Mouse (Mus musculus) retina, postnatal 1 day (tissue): ENCODE data around the gene Prkce.
A peak's percentile ranks its signal among the peaks of the same experiment; 100 is the strongest.

Source experiments
- DNase-seq: peaks from one replicate; pipeline ENCODE4 v3.0.0-alpha.2; 2012

Prkce gene

GRCm38 (mm10) chr17:86266051-86266450, 98.5 kb downstream of the Prkce start:
- DNase-seq, result no peak

- DNase-seq, result no peak
These were observed 99.7 kb downstream of the Prkce start for GRCm38 (mm10) chr17:86267126-86267760.

- DNase-seq, result no peak
These were observed 102.1 kb downstream of the Prkce start for GRCm38 (mm10) chr17:86269639-86270038.

GRCm38 (mm10) chr17:86270523-86270922, 102.9 kb downstream of the Prkce start:
- DNase-seq, result no peak

- DNase-seq, result no peak
These were observed 103.7 kb downstream of the Prkce start for GRCm38 (mm10) chr17:86271277-86271676.

- no peak for DNase-seq
These were observed 105.4 kb downstream of the Prkce start for GRCm38 (mm10) chr17:86272961-86273360.

- DNase-seq, result no peak
These were observed 106.2 kb downstream of the Prkce start for GRCm38 (mm10) chr17:86273566-86274349.

GRCm38 (mm10) chr17:86274350-86274744, 106.8 kb downstream of the Prkce start:
- no peak for DNase-seq

- DNase-seq, result no peak
These were observed 108.8 kb downstream of the Prkce start for GRCm38 (mm10) chr17:86276381-86276780.

- no peak for DNase-seq
These were observed 109.6 kb downstream of the Prkce start for GRCm38 (mm10) chr17:86277032-86277798.

- no peak for DNase-seq
These were observed 110.5 kb downstream of the Prkce start for GRCm38 (mm10) chr17:86277999-86278526.

GRCm38 (mm10) chr17:86279751-86280150, 112.2 kb downstream of the Prkce start:
- no peak for DNase-seq

GRCm38 (mm10) chr17:86283741-86284140, 116.2 kb downstream of the Prkce start:
- DNase-seq, result no peak

GRCm38 (mm10) chr17:86285058-86285457, 117.5 kb downstream of the Prkce start:
- DNase-seq, result no peak

GRCm38 (mm10) chr17:86286747-86287271, 119.2 kb downstream of the Prkce start:
- DNase-seq, result no peak

GRCm38 (mm10) chr17:86292711-86293110, 125.1 kb downstream of the Prkce start:
- no peak for DNase-seq

GRCm38 (mm10) chr17:86293247-86293744, 125.7 kb downstream of the Prkce start:
- peak; percentile 82 for DNase-seq

GRCm38 (mm10) chr17:86299576-86299975, 132.0 kb downstream of the Prkce start:
- no peak for DNase-seq

GRCm38 (mm10) chr17:86300774-86301595, 133.4 kb downstream of the Prkce start:
- DNase-seq, result no peak

- DNase-seq, result no peak
These were observed 134.7 kb downstream of the Prkce start for GRCm38 (mm10) chr17:86302266-86302665.

GRCm38 (mm10) chr17:86302861-86303331, 135.3 kb downstream of the Prkce start:
- DNase-seq, result no peak
